Mouse (Mus musculus) testis, adult 2 months (tissue): ENCODE data around the gene Atg4a-ps. TPM values are rescaled to one million over a fixed set of nuclear protein-coding genes. Genes with fewer than 3 reads are reported as not detected.

Source experiments
- H3K27ac ChIP-seq: fragments of 200-500 bp; 2 replicates; pipeline ENCODE4 v1.5.1; 2012; ENCODE audit warnings: low read depth, low read length; ENCODE audit not compliant: control insufficient read depth, insufficient read depth
- H3K27me3 ChIP-seq: fragments of 200-500 bp; 2 replicates; pipeline ENCODE4 v1.6.1; 2012; ENCODE audit warnings: mild to moderate bottlenecking, low read length, moderate library complexity; ENCODE audit not compliant: control insufficient read depth, insufficient read depth
- H3K36me3 ChIP-seq: fragments of 200-500 bp; 2 replicates; pipeline ENCODE4 v1.6.1; 2012; ENCODE audit warnings: mild to moderate bottlenecking, low read length; ENCODE audit not compliant: control insufficient read depth, insufficient read depth
- H3K4me1 ChIP-seq: fragments of 200-500 bp; 2 replicates; pipeline ENCODE4 v1.6.1; 2012; ENCODE audit warnings: low read length; ENCODE audit not compliant: control insufficient read depth, insufficient read depth
- H3K4me3 ChIP-seq: fragments of 200-500 bp; 2 replicates; pipeline ENCODE4 v1.5.1; 2012; ENCODE audit warnings: low read depth, mild to moderate bottlenecking, low read length, moderate library complexity, mixed read lengths; ENCODE audit not compliant: control insufficient read depth
- CTCF ChIP-seq: fragments of 200-500 bp; IDR thresholded peaks from 2 replicates; pipeline ENCODE4 v1.5.1; 2012; ENCODE audit warnings: low read depth, mild to moderate bottlenecking, inconsistent platforms, low read length, moderate library complexity; ENCODE audit not compliant: control insufficient read depth, insufficient read depth, insufficient replicate concordance
- POLR2A ChIP-seq: fragments of 200-500 bp; IDR thresholded peaks from 2 replicates; pipeline ENCODE4 v1.6.1; 2012; ENCODE audit warnings: low read depth, mild to moderate bottlenecking, inconsistent platforms, low read length, moderate library complexity; ENCODE audit not compliant: control insufficient read depth
- polyA plus RNA-seq: library from polyadenylated mRNA; depleted of rRNA; stranded (reverse); fragments of >200 nt; gene quantifications from 2 replicates; pipeline ENCODE4 v1.2.3, GENCODE M21; 2012

The Atg4a-ps gene
- polyA plus RNA-seq, 1 experiment = not detected

DNA sequence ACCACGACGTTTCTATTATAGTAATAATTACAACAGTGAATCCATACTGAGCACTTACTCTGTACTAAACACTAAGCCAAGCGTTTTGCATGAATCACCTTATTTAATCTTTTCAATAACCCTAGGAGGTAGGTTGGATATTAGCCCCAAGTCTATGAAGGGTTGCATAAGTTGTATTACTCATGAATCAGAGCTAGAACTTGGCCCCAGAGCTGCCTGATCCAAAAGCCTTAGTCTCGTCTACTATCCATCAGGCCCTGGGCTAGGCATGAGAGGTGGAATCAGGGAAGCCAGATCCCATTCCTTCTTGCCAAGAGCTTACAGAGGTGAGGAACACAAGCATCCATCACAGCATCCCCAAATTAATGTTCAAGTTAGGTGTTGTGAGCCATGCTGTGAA is 30.2 kb downstream of the Atg4a-ps start:
- Histone ChIP-seq H3K27ac (no peak overlapping the region), H3K27me3 (no peaks in the 10 kb centered on the region), H3K4me1 (no peaks in the 10 kb centered on the region), H3K4me3 (no peak overlapping the region), H3K36me3 (no peaks in the 10 kb centered on the region)
- no peak for TF ChIP-seq CTCF
- no peak for TF ChIP-seq POLR2A

DNA sequence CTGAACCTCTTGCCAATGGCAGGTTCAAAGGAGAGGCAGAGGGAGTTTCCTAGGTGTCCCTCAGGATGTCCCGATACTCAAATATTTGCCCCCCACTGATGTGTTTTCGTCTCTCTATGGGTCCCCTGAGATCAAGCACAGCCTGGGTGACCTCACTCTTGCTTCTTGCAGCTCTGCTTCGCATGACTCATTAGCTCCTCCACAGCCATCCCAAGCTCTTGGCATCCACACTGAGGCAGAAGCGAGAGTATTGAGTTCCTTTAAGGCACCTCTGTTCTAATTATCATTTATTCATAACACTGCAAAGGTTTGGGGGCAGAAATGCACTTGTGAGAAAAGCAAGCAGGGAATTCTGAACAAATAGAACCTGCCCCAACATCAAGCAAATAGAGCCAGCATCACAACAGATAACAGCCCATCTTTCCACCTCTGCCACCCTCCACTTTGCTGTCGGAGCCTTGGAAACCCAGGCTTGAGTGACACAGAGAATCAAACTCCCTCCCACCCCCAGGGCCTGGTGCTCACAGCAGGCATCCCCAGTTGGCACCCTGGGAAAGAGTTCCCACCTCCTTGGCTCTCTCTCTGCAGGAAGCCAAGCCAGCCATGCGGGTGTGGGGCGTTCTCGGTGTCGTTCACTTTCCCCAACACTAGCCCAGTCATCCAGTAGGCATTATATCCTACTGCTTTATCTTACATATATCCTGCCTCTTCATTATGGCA is 33.1 kb downstream of the Atg4a-ps start:
- Histone ChIP-seq H3K27me3 (no peaks in the 10 kb centered on the region), H3K4me3 (no peak overlapping the region)
- TF ChIP-seq CTCF = no peak
- no peak for TF ChIP-seq POLR2A

DNA sequence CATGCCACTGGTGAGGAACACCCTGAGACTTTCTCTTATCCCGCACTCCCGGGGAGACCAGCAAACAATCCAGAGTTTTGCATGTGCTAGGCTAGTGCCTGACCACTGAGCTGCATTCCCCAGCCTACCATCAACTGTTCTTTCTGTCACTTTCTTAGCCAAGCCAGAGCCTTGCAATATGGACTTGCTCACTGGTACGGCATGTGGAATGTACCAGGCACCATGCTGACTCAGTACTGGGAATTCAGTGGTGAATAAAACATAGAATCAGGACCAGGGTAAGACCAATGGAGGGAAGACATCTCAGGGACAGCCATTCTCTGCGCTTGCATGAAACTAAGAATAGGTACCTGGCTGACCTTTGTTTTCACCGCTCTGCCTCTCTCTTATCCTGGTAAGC is 35.6 kb downstream of the Atg4a-ps start:
- Histone ChIP-seq H3K4me1 (no peaks in the 10 kb centered on the region), H3K27ac (no peak overlapping the region), H3K4me3 (no peak overlapping the region), H3K27me3 (no peaks in the 10 kb centered on the region), H3K36me3 (no peaks in the 10 kb centered on the region)
- TF ChIP-seq CTCF (no peak), POLR2A (no peak)

More for the DNA sequence above, 33.1 kb downstream of the Atg4a-ps start:
- Histone ChIP-seq H3K36me3 (no peaks in the 10 kb centered on the region), H3K4me1 (no peaks in the 10 kb centered on the region), H3K27ac (no peak overlapping the region)

DNA sequence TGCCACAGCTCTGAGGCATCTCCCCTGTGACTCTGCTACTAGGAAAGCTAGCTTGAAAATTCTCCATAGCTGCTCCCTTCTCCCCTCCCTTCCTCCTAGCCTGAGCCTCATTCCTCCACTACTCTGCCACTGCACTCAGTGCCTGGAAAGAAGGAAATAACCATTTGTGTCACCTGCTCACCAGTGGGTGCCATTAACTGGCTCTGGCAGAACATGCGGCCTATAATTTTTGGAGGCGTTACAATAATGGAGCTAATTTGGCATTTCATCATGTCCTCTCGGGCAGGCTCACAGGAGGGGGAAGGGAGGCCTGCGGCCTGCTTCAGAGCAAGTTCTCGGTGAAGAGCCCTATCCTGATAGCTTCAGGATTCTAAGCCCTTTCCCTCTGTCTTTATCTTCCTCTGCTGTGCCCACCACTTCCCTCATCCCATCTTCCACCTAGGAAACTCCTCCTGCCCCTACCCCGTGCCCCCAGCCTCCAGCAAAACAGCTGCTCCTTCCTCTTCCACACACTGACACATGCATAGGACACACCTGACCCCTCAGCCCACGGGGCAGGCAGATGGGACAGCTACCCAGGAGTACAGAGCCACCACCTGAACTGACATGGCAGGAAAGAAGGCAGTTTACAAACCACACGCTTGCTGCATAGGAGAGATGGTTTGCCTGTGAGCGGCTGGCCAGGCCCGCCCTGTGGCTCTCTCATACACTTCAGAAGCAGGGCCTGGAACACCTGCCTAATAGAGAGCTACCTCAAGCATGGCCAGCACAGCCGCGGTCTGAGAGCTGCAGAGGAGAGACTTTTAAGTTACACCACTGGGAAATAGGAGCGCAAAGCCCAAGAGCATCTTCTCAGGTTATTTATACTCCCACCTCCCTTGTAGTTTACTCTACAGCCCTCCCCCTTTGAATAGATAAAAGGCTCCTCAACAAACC is 38.9 kb downstream of the Atg4a-ps start:
- TF ChIP-seq CTCF (no peak), POLR2A (no peak)
- Histone ChIP-seq H3K27ac (no peak overlapping the region), H3K27me3 (no peaks in the 10 kb centered on the region), H3K4me3 (no peak overlapping the region), H3K4me1 (no peaks in the 10 kb centered on the region), H3K36me3 (no peaks in the 10 kb centered on the region)

DNA sequence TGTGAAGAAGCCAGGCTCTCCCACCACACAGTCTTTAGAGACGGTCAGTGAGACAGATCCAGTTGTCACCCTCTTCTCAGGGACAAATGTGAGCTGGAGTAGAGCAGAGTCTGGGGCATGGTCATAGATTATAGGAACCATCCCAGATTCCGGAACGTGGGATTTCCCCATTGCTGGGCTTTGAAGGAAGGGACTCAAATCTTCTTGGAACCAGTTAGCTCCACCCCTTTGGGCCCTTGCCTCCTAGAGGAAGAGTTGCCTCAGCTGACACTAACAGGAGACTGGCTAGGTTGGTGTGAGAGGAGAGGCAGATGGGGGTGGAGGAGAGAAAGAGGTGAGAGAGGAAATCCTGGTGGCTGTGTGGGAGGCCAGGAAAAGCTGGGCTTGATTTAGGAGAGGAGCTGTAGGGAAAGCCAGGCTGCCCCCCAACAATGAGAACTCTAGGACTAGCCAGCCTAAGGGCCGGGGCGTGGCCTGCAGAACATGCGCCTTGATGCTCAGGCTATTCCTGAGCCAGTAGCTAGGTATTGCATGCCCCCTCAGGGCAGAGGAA is 39.7 kb downstream of the Atg4a-ps start:
- Histone ChIP-seq H3K27me3 (no peaks in the 10 kb centered on the region), H3K36me3 (no peaks in the 10 kb centered on the region), H3K4me3 (no peak overlapping the region), H3K4me1 (no peaks in the 10 kb centered on the region), H3K27ac (no peak overlapping the region)
- TF ChIP-seq CTCF (no peak), POLR2A (no peak)

DNA sequence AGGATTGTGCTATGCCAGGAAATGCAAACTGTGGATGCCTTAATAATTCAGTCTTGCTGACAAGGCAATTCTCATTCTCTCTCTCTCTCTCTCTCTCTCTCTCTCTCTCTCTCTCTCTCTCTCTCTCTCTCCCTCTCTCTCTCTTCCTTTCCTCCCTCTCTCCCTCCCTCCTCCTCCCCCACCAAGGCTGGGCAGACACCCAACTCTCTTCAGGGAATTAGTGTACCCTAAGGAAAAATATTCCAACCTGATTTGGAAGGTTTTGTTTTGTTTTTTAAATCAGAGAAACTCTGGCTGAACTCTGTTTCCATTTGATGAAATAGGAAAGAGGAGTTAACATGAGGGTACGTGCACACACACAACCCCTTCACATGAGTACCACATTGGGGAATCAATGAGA is 44.3 kb downstream of the Atg4a-ps start:
- TF ChIP-seq POLR2A = no peak
- TF ChIP-seq CTCF = no peak
- no peaks in the 10 kb centered on the region for H3K27me3 ChIP-seq
- H3K4me3 ChIP-seq = no peak overlapping the region
- H3K27ac ChIP-seq = no peak overlapping the region
- no peaks in the 10 kb centered on the region for H3K36me3 ChIP-seq
- no peaks in the 10 kb centered on the region for H3K4me1 ChIP-seq

DNA sequence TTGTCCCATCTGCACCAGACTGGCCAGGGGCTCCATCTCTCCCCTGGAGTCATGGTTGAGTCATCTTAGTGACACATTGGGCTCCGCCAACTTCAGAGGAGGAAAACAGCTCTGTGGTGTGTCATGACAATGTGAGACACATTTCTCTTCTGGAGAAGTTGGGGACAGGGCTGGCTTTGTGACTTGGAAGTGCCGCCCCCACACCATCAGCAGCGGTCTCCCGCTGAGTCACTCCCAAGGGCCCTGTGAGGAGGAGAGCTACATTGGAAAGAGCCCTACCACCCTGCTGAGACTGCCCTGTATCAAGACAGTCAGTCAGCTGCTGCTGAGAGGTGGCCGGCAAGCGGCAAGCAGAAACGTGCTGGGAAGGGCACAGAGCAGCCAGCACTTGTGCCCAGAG is 44.9 kb downstream of the Atg4a-ps start:
- H3K36me3 ChIP-seq = no peaks in the 10 kb centered on the region
- no peak overlapping the region for H3K4me3 ChIP-seq
- H3K27me3 ChIP-seq = no peaks in the 10 kb centered on the region
- H3K27ac ChIP-seq = no peak overlapping the region
- H3K4me1 ChIP-seq = no peaks in the 10 kb centered on the region
- TF ChIP-seq POLR2A (no peak), CTCF (no peak)
